15 mouse cellular contexts compared by ENCODE assay signal in genomic region chrX:134621685-134622084, GRCm38 (mm10).
"Had no signal": no experiment of that assay in that cellular context is flagged by ENCODE, and none has a peak within 500 bp of the region (broad histone marks: within the 10 kb centered on the region; RNA-seq: fewer than 3 reads in every experiment).

No protein-coding gene starts in this region.

- H3K4me1 ChIP-seq: megakaryocyte, embryonic 14.5 days; neural tube, embryonic 12.5 days; stomach, embryonic 15.5 days had no signal

- H3K36me3 ChIP-seq: midbrain, embryonic 12.5 days; neural tube, embryonic 12.5 days; stomach, embryonic 15.5 days had no signal

- H3K4me3 ChIP-seq: megakaryocyte, embryonic 14.5 days; midbrain, embryonic 12.5 days; neural tube, embryonic 12.5 days; stomach, embryonic 15.5 days had no signal

- H3K27ac ChIP-seq: macrophage; midbrain, embryonic 12.5 days; neural tube, embryonic 12.5 days; stomach, embryonic 15.5 days; stomach, postnatal 0 days had no signal

- DNase-seq: lung, adult 18-20 months; lung, embryonic 14.5 days; lung, postnatal 10 days; lung, postnatal 36 days; midbrain, embryonic 14.5 days; right cerebral cortex, postnatal 14 days; thymus, adult 2 months; thymus, postnatal 25 days; thymus, postnatal 4 days had no signal

- H3K4me2 ChIP-seq: lung, embryonic 14.5 days; midbrain, embryonic 12.5 days; neural tube, embryonic 12.5 days; stomach, embryonic 15.5 days had no signal

- H3K9me3 ChIP-seq: megakaryocyte, embryonic 14.5 days; midbrain, embryonic 12.5 days; neural tube, embryonic 12.5 days; stomach, embryonic 15.5 days had no signal

- H3K27me3 ChIP-seq: neural tube, embryonic 12.5 days; stomach, embryonic 15.5 days had no signal

- H3K9ac ChIP-seq: lung, embryonic 14.5 days; midbrain, embryonic 12.5 days; neural tube, embryonic 12.5 days; stomach, embryonic 15.5 days had no signal
